Mouse (Mus musculus): ENCODE measurements around the gene Abhd6. TPM values are rescaled to one million over a fixed set of nuclear protein-coding genes. Genes with fewer than 3 reads are reported as not detected.
A peak's percentile ranks its signal among the peaks of the same experiment; 100 is the strongest.

Gene Abhd6
- polyA plus RNA-seq, 1 experiment, result 46.4 TPM

DNA sequence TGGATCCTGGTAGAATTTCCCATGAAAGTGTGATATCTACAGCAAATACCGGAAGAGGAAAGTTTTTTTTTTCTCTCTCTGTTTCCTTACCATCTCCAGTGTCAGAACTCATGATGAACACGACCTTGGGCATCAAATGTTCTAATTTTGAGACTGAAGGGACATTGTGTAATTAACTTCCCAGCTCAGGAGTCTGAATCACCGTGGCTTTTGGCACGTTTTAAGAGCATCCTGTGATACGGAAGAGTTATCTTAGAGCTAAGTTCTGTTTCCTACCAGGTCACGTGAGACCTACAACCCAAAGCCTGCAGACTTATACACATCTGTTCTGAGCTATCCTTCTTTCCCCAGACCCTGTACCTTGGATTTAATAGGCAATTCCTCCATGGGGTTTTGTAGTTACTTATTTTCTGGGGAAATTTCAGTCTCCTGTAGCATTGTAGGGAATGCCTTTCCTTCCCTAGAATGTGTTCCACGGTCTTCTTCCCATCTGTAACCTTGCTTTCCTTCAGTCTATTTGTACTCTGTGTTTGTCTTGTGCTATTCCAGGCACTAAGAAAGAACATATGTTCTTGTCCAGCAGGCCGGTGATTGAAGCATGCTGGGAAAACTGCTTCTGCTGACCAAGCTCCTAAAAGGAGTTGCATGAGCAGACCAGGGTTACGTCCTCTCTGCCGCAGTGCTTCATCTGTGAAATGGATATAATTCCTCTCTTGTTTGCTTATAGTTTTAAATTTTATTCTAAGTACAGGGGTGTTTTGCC lies 24.2 kb downstream of the Abhd6 start:
- peak in 1 of 2 experiments; percentile 17 for DNase-seq (ENCODE audit: extremely low spot score in 1 of 2, low spot score in 1 of 2)

DNA sequence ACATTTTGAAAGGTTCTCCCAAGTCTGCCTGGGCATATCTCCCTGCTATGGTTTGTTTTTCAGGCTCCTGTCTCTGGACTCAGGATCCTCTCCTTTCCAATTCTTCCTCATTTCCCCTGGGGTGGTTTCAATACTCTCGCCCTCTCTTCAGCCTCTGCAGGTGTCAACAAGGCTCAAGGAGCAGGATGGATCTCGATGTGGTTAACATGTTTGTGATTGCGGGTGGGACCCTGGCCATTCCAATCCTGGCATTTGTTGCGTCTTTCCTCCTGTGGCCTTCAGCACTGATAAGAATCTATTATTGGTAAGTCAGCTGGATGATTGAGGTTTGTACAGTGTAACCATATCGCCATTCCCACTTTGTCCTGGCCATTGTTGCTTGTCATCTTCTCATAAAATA lies 25.4 kb downstream of the Abhd6 start:
- no peak for DNase-seq (ENCODE audit: extremely low spot score in 1 of 2, low spot score in 1 of 2)

DNA sequence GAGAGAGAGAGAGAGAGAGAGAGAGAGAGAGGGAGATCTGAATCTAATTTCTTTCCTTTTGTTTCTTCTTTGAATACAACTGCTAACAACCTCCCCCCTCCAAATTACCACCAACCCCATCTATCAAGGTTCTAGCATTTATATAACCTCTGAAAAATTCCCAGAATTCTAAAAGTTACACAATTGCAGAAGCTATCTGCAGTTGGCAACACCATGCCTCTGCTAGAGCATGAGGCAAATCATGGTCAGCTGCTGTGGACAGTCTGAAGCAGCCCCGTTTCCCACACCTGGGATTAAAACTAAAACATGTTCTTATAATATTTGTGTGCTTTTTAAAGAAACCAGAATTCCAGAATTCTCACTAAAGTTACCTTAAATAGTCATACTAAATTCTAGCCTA lies 27.1 kb downstream of the Abhd6 start:
- DNase-seq (ENCODE audit: extremely low spot score in 1 of 2, low spot score in 1 of 2), result no peak

DNA sequence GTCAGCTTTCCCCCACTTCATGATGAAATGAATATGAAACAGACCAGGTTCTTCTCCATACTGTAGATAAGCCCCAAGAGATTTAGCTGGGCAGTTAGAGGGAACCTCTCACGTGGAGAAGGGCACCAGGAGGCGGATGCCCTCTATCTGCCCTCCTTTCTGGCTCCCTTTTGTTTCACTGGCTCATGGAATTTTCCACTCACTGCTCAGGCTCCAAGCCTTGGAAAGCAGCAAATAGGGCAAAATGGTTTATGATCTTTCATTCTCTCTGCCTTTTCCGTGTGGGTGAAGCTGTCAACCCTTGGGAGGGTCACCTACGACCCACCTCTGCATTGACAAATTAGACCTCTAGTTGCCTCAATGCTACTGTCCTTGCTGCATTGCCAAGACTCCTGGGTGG lies 27.8 kb downstream of the Abhd6 start:
- DNase-seq (ENCODE audit: extremely low spot score in 1 of 2, low spot score in 1 of 2), result no peak

DNA sequence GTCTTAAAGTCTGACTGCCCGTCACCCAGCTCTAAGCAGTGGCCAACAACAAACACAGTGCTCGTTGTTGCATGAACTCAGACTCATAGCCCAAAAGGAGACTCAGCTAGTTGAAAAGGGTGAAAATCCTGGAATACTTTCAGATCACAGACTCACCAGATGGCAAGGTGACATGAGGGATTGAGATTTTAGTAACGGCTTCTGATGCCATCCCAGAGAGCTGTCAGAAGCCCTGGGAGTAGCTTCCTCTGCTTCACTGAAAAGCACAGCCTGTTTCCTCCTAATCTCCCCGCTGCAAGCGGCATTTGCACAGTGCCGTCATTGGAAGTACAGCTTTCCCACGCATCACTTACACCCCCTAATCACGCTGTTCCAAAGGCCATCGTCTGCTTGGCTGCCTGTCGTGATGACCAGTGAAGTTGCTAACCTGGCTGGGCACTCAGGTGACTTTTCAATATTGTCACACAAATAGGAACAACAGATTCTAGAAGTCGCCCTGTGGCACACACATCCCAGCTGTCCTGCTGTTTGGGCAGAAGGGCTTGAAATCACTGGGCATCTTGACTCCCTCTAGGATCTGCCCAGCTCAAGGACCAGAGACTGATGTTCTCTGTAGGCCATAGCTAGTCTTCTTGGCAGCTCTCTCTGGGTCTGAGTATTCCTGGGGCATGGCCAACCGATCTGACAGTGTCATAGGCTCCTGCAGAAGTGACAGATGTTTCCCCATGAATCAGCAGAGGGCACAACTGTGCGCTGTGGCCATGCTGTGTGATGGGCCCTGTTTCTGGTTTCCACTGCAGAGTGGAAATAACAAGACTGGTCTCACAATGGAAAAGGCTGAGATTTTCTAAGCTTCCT lies 29.6 kb downstream of the Abhd6 start:
- peak; percentile 28 to 67 for DNase-seq (ENCODE audit: extremely low spot score in 1 of 2, low spot score in 1 of 2)

DNA sequence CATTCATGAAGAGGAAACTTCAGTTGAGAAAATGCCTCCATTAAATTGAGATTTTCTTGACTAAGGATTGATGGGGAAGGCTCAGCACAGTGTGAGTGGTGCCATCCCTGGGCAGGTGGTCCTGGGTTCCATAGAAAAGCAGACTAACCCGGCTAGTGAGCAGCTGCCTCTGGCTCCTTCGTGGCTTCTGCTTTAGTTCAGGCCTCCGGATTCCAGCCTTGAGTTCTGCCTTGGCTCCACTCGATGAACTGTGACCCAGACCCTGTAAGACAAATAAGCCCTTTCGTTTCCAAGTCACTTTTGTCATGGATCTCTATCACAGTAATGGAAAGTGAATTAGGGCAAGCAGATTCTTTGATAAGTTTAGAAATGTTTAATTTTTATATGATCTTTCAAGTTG lies 31.9 kb downstream of the Abhd6 start:
- DNase-seq (ENCODE audit: extremely low spot score in 1 of 2, low spot score in 1 of 2), result no peak

DNA sequence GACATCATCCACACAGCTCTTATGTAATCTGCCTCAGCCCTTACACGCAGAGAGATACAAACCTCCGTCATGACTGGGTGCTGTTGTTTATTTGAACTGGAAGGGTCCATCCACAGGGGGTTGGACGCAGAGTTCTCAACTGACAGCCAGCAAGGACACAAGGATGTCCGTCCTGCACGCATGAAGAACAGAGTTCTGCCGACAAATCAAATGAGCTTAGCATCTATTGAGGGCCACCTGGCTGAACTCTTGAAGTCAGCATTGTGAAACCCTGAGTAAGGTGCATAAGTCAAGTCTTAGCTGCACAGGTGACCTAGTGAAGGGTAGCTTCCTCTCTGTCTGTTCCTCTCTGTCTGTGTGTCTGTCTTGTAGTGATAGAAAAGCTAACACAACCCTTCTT lies 33.2 kb downstream of the Abhd6 start:
- DNase-seq (ENCODE audit: extremely low spot score in 1 of 2, low spot score in 1 of 2), result no peak

DNA sequence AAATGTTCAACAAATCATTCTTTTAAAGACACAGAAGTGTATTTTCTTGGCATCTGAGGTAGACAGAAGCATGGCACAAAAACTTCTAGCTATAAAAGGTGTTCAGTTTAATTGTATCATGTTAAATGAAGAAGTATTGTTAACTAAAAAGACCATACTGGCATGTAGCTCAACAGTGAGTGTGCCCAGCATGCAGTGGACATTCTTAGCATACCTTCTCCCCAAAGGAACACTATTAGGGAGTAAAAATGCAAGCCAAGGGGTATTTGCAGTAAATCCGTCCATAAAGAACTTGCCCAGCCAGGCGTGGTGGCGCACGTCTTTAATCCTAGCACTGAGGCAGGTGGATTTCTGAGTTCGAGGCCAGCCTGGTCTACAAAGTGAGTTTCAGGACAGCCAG lies 33.7 kb downstream of the Abhd6 start:
- no peak for DNase-seq (ENCODE audit: extremely low spot score in 1 of 2, low spot score in 1 of 2)

DNA sequence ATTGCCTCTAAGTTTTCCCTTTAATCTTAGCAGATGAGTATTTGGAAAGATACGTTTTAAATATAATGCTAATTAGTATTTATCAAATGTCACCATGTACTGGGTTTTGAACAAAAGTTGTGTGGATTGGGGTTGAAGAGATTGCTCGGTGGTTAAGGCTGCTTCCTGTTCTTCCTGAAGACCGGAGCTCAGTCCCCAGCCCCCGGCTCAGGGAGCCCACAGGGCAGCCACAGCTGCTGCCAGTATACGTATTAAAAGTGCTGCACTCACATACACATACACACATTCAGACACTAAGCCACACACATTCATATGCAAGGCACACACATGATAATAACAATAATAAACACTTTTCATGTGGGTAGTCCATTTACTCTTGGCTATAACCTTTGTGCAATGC lies 35.4 kb downstream of the Abhd6 start:
- no peak for DNase-seq (ENCODE audit: extremely low spot score in 1 of 2, low spot score in 1 of 2)

DNA sequence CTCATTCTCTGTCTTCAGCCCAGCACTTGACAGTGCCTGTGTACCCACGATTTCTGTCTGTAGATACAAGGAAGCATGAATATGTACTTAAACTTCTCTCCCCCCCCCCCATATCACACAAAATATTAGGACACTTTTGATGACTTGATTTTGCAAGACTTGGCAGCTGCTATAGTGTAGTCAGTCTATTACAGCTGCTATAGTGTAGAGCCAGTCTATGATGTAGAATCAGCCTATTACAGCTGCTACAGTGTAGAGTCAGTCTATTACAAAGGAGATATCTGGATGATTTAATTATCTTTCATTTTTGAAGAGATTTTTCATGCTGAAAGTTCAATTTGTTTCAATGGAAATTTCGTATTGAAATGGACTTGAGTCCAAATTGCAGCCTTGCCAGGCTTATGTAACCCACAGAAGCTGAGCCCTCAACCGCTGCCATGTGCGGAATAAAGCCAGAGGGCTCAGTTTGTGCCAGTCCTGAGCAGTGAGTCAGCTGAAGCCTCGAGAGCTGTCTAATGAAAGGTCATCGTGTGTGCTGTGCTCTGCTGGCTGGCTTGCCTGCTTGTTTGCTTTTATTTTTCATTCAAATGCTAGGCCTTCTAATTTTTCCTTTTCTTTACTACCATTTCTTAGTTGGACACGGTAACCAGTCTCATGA lies 36.2 kb downstream of the Abhd6 start:
- DNase-seq (ENCODE audit: extremely low spot score in 1 of 2, low spot score in 1 of 2), result peak in 1 of 2 experiments; percentile 68

DNA sequence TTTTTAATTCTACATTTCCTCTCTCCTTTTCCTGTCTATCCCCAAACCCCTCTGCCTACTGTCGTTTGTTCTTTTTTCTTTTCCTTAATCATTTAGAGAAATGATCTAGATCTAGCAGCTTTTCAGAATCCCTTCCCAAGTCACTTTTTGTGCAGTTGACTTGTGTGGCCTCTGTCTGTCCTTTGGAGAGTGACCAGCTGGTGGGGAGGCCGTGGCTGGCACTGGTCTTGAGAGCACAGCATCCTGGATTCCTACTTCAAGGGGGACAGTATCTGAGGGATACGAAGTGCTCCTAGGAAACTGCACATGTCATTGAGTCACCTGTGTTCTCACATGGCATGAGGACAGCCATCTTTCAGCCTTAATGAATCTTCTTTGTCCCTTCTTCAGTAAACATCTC lies 37.5 kb downstream of the Abhd6 start:
- DNase-seq (ENCODE audit: extremely low spot score in 1 of 2, low spot score in 1 of 2), result no peak

DNA sequence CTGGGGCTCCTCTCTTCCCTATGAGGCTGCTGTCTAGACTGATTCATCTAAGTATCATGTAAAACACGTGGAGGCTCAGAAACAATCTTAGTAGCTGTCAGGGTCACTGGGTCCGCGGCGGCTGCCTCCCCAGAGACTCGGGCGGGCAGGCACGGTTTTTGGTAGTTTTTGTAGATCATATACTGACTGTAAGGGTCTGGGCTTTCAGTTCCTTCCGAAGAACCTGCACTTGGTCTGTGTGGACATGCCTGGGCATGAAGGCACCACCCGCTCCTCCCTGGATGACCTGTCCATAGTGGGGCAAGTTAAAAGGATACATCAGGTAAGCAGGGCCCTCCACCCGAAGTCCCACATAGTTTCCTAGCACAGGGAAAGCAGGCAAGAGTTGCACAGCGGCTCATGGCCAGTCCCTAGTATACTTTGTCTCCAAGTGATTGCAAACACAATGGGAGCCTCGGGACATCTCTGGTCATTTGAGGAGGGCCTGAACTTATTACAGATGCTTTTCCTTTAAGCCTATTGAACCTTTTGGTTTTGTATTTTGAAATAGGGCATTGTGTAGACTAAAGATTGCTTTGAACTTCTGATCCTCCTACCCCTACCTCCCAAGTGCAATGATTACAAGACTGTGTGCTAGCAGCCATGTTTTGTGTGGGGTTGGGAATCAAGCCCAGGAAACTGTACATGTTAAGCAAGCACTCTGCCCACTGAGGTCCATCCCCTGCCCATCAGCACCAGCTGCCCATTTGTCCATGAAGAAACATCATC lies 38.4 kb downstream of the Abhd6 start:
- DNase-seq (ENCODE audit: extremely low spot score in 1 of 2, low spot score in 1 of 2), result no peak

DNA sequence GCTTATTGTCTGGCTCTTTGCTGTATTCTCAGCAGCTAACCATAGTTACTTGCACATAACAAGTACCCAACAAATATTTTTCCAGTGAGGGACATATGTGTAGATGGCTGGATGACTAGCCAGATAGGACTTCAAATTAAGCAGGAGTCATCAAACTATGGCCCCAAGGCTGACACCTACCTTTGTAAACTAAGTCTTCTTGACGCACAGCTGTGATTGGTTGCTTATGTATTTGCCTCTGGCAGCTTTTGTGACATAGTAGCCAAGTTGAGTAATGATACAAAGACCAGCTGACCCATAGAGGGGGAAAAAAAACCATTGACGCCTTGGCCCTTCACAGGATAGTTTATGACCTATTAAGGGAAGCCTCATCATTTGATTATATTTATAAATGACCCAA lies 39.4 kb downstream of the Abhd6 start:
- no peak for DNase-seq (ENCODE audit: extremely low spot score in 1 of 2, low spot score in 1 of 2)

DNA sequence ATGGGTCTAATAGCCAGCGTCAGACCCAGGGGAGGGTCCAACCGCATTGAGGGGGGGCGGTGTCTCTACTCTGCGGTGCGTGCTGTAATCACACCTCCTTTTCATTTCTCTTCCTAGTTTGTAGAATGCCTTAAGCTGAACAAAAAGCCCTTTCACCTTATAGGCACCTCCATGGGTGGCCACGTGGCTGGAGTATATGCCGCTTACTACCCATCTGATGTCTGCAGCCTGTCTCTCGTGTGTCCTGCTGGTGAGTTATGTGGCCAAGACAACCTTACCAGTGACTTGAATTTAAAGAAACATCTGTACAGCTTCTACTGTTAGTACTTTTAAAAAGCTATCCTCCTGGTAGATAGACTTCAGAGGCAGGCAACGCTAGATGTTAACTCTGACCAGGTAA lies 39.9 kb downstream of the Abhd6 start:
- no peak for DNase-seq (ENCODE audit: extremely low spot score in 1 of 2, low spot score in 1 of 2)

DNA sequence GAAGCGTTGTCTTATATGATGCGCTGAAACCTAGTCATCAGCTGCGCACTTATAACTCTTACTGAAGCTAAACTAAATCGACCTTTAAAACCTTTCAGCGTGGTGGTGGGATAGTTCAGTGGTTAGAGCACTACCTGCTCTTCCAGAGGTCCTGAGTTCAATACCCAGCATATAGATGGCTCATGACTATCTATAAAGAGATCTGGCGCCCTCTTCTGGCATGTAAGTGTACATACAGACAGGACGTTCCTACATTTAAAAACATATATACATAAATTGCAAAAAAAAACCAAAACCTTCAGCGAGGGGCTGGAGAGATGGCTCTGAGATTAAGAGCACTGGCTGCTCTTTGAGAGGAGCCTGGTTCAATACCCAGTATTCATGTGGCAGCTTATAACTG lies 41.6 kb downstream of the Abhd6 start:
- peak in 1 of 2 experiments; percentile 49 for DNase-seq (ENCODE audit: extremely low spot score in 1 of 2, low spot score in 1 of 2)

DNA sequence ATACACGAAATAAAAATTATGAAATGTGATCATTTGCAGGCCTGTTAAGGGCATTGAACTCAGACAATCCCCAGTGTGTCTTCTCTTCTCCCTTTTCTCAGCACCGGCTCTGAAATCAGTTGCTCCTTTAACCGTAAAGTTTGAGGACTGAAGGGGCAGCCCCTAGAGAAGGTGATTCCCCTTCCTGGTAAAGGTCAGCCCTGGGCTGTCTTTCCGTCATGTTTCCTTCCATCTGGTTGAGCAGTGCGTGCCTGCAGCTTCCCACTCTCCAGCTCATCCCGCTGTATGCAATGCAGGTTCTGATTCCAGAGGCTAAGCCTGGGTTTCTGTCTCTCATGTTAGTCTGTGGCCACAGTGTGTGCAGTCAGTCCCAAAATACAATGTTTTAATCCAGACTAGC lies 42.1 kb downstream of the Abhd6 start:
- DNase-seq (ENCODE audit: extremely low spot score in 1 of 2, low spot score in 1 of 2), result no peak

DNA sequence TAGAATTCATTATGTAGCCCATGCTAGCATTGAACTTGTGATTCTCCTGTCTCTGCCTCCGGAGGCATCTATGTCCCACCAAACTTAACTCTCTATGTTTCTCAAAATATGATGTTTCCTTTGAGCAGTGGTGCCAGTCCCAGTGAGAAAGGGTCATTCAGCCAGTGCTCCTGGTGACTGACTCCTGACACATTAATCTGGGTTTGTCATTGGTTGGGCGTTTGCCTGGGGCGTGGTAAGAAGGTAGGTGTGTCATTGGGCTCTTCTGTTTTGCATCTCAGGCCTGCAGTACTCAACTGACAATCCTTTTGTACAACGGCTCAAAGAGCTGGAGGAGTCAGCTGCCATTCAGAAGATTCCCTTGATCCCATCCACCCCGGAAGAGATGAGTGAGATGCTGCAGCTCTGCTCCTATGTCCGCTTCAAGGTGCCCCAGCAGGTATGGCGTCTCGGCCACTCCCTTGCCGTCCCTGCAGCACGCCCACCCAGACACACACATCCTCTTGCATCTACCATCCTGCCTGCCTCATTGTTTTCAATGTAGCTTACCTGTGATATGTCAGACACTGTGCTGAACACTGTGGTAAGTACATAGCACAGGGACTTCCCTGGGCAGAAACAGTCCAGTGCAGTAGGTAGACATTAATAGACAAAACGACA lies 42.6 kb downstream of the Abhd6 start:
- DNase-seq (ENCODE audit: extremely low spot score in 1 of 2, low spot score in 1 of 2), result no peak

DNA sequence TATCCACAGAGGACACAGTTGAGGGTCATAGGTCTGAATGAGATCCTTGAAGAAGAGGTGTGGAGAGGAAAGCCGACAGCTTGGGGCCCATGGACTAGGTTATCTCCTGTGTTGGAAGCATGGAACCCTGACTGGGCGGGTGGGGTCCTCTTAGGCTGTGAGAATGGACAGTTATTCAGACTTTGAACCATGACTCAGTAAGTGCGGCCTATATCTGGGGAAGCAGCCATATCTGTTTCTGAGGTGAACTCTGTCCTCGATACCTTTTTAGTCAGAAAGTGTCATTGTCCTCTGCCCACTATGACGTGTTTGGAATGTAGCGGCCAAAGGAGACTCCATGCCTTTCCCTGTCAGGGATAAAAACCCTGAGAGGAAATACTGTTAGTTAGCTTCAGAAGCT lies 44.1 kb downstream of the Abhd6 start:
- DNase-seq (ENCODE audit: extremely low spot score in 1 of 2, low spot score in 1 of 2), result no peak

DNA sequence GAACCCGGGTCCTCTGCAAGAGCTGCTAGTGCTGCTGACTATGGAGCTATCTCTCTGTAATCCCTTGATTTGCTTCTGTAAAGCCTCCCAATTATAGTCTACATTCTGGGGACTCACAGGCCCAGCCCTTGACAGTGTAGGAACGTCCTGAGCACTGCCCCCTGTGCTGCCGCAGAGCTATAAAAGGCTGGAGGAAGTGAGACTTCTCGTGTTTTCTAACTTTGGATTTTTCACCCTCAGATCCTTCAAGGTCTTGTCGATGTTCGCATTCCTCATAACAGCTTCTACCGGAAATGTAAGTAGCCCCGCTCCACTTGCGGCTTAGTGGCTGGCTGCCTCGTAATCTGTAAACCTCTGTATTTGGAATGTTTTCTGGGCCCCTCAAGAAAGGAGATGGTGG lies 46.6 kb downstream of the Abhd6 start:
- DNase-seq (ENCODE audit: extremely low spot score in 1 of 2, low spot score in 1 of 2), result no peak

DNA sequence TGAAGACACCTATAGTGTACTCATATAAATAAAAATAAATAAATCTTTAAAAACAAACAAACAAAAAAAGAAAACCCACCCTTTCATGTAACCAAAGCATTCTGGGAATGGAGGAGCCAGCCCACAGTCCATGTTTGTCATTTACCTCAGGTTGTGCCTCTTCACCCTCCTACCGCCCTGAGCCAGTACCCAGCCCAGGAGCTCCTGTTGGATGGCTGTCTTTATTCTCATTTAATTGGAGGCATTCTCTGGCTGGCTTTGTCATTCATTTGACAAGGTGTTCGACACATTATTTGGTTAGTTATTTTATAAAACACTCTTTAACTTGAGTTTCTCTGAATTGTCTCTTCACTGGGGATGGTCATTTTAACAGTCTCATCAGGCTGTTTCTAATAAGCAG lies 49.2 kb downstream of the Abhd6 start:
- no peak for DNase-seq (ENCODE audit: extremely low spot score in 1 of 2, low spot score in 1 of 2)

Data from frontal cortex, adult 2 months (tissue).